Mouse (Mus musculus): ENCODE data around the gene Per1. TPM values are rescaled to one million over a fixed set of nuclear protein-coding genes. Genes with fewer than 3 reads are reported as not detected.

Gene Per1
- polyA plus RNA-seq, 1 experiment: 4.5 TPM

GRCm38 (mm10) chr11:69096987-69097900 is 2.2 kb downstream of the Per1 start:
- TF ChIP-seq MAX (IDR thresholded peaks at IDR 0.05) (peak; percentile 96), CEBPB (IDR thresholded peaks at IDR 0.05; ENCODE audit: low read depth) (no peak), USF1 (IDR thresholded peaks at IDR 0.05; ENCODE audit: low read depth) (peak; percentile 96), MYOG (IDR thresholded peaks at IDR 0.05; ENCODE audit: control insufficient read depth, extremely low read depth, insufficient read length) (no peak), MYOD1 (IDR thresholded peaks at IDR 0.05; ENCODE audit: control insufficient read depth, insufficient read length, low read depth) (peak; percentile 35), CTCF (IDR thresholded peaks at IDR 0.05; ENCODE audit: control insufficient read depth, insufficient read depth, insufficient read length) (no peak), FOSL1 (IDR thresholded peaks at IDR 0.05; ENCODE audit: insufficient read depth, low read length, poor library complexity, severe bottlenecking) (no peak)
- peak overlapping the region; percentile 2 for H3K4me3 ChIP-seq (ENCODE audit: insufficient read depth, poor library complexity, severe bottlenecking)
- H3K27me3 ChIP-seq (ENCODE audit: control insufficient read depth, insufficient read depth, insufficient read length): no peaks in the 10 kb centered on the region
- peaks cover 3% of the 10 kb centered on the region for H3K79me3 ChIP-seq (ENCODE audit: low read depth)
- peaks cover 16% of the 10 kb centered on the region for H3K36me3 ChIP-seq (ENCODE audit: control insufficient read depth, insufficient read depth)
- peaks cover 25% of the 10 kb centered on the region for H3K79me2 ChIP-seq (ENCODE audit: control insufficient read depth, insufficient read depth)
- peak overlapping the region; percentile 43 for H3ac ChIP-seq (ENCODE audit: control insufficient read depth, insufficient read length, low read depth)

GRCm38 (mm10) chr11:69098039-69098761 is 3.2 kb downstream of the Per1 start:
- peaks cover 20% of the 10 kb centered on the region for H3K36me3 ChIP-seq (ENCODE audit: control insufficient read depth, insufficient read depth)
- TF ChIP-seq MAX (IDR thresholded peaks at IDR 0.05): no peak
- no peak for TF ChIP-seq CEBPB (IDR thresholded peaks at IDR 0.05; ENCODE audit: low read depth)
- TF ChIP-seq MYOD1 (IDR thresholded peaks at IDR 0.05; ENCODE audit: control insufficient read depth, insufficient read length, low read depth): no peak
- TF ChIP-seq USF1 (IDR thresholded peaks at IDR 0.05; ENCODE audit: low read depth): no peak
- TF ChIP-seq FOSL1 (IDR thresholded peaks at IDR 0.05; ENCODE audit: insufficient read depth, low read length, poor library complexity, severe bottlenecking): no peak
- H3K79me2 ChIP-seq (ENCODE audit: control insufficient read depth, insufficient read depth): peaks cover 25% of the 10 kb centered on the region
- H3K79me3 ChIP-seq (ENCODE audit: low read depth): peaks cover 3% of the 10 kb centered on the region
- no peaks in the 10 kb centered on the region for H3K27me3 ChIP-seq (ENCODE audit: control insufficient read depth, insufficient read depth, insufficient read length)
- no peak overlapping the region for H3ac ChIP-seq (ENCODE audit: control insufficient read depth, insufficient read length, low read depth)
- H3K4me3 ChIP-seq (ENCODE audit: insufficient read depth, poor library complexity, severe bottlenecking): no peak overlapping the region

GRCm38 (mm10) chr11:69098762-69099091 is 3.7 kb downstream of the Per1 start:
- Histone ChIP-seq H3K27me3 (ENCODE audit: control insufficient read depth, insufficient read depth, insufficient read length) (no peaks in the 10 kb centered on the region), H3K36me3 (ENCODE audit: control insufficient read depth, insufficient read depth) (peaks cover 25% of the 10 kb centered on the region), H3K79me2 (ENCODE audit: control insufficient read depth, insufficient read depth) (peaks cover 25% of the 10 kb centered on the region), H3K4me3 (ENCODE audit: insufficient read depth, poor library complexity, severe bottlenecking) (peak overlapping the region; percentile 39), H3K79me3 (ENCODE audit: low read depth) (peaks cover 3% of the 10 kb centered on the region), H3ac (ENCODE audit: control insufficient read depth, insufficient read length, low read depth) (peak overlapping the region; percentile 25)
- TF ChIP-seq MYOG (IDR thresholded peaks at IDR 0.05; ENCODE audit: control insufficient read depth, extremely low read depth, insufficient read length): no peak
- TF ChIP-seq CTCF (IDR thresholded peaks at IDR 0.05; ENCODE audit: control insufficient read depth, insufficient read depth, insufficient read length): no peak
- no peak for TF ChIP-seq MYOD1 (IDR thresholded peaks at IDR 0.05; ENCODE audit: control insufficient read depth, insufficient read length, low read depth)
- peak; percentile 96 for TF ChIP-seq MAX (IDR thresholded peaks at IDR 0.05)
- peak; percentile 38 for TF ChIP-seq USF1 (IDR thresholded peaks at IDR 0.05; ENCODE audit: low read depth)
- peak; percentile 92 for TF ChIP-seq CEBPB (IDR thresholded peaks at IDR 0.05; ENCODE audit: low read depth)
- TF ChIP-seq FOSL1 (IDR thresholded peaks at IDR 0.05; ENCODE audit: insufficient read depth, low read length, poor library complexity, severe bottlenecking): no peak

- Histone ChIP-seq H3K27me3 (ENCODE audit: control insufficient read depth, insufficient read depth, insufficient read length) (no peaks in the 10 kb centered on the region), H3ac (ENCODE audit: control insufficient read depth, insufficient read length, low read depth) (peak overlapping the region; percentile 25), H3K79me3 (ENCODE audit: low read depth) (peaks cover 3% of the 10 kb centered on the region), H3K79me2 (ENCODE audit: control insufficient read depth, insufficient read depth) (peaks cover 25% of the 10 kb centered on the region), H3K4me3 (ENCODE audit: insufficient read depth, poor library complexity, severe bottlenecking) (peak overlapping the region; percentile 39), H3K36me3 (ENCODE audit: control insufficient read depth, insufficient read depth) (peaks cover 31% of the 10 kb centered on the region)
- TF ChIP-seq MAX (IDR thresholded peaks at IDR 0.05) (peak; percentile 67), MYOD1 (IDR thresholded peaks at IDR 0.05; ENCODE audit: control insufficient read depth, insufficient read length, low read depth) (no peak)
Observed at GRCm38 (mm10) chr11:69099177-69099914, 4.3 kb downstream of the Per1 start.

GRCm38 (mm10) chr11:69099915-69100345 is 4.9 kb downstream of the Per1 start:
- peak overlapping the region; percentile 46 for H3ac ChIP-seq (ENCODE audit: control insufficient read depth, insufficient read length, low read depth)
- peaks cover 25% of the 10 kb centered on the region for H3K79me2 ChIP-seq (ENCODE audit: control insufficient read depth, insufficient read depth)
- TF ChIP-seq MAX (IDR thresholded peaks at IDR 0.05) (no peak), MYOD1 (IDR thresholded peaks at IDR 0.05; ENCODE audit: control insufficient read depth, insufficient read length, low read depth) (no peak), CTCF (IDR thresholded peaks at IDR 0.05; ENCODE audit: control insufficient read depth, insufficient read depth, insufficient read length) (no peak)
- peaks cover 3% of the 10 kb centered on the region for H3K79me3 ChIP-seq (ENCODE audit: low read depth)
- H3K36me3 ChIP-seq (ENCODE audit: control insufficient read depth, insufficient read depth): peaks cover 34% of the 10 kb centered on the region
- no peaks in the 10 kb centered on the region for H3K27me3 ChIP-seq (ENCODE audit: control insufficient read depth, insufficient read depth, insufficient read length)
- H3K4me3 ChIP-seq (ENCODE audit: insufficient read depth, poor library complexity, severe bottlenecking): peak overlapping the region; percentile 39

All from C2C12 (cell line).